Mouse (Mus musculus) small intestine, adult 2 months (tissue): Measurements from ENCODE around the gene Pde8b. TPM values are rescaled to one million over a fixed set of nuclear protein-coding genes. Genes with fewer than 3 reads are reported as not detected.
"Not testable (repeated sequence)": the region's sequence is repeated elsewhere in the genome, so short reads cannot be mapped to it uniquely, and the experiment has no call there.

Source experiments
- H3K27ac ChIP-seq: fragments of 200-500 bp; 2 replicates; pipeline ENCODE4 v1.5.1; 2012; ENCODE audit warnings: low read depth, low read length, control low read depth, inconsistent platforms; ENCODE audit not compliant: insufficient read depth
- H3K27me3 ChIP-seq: fragments of 200-500 bp; 2 replicates; pipeline ENCODE4 v1.6.1; 2012; ENCODE audit warnings: mild to moderate bottlenecking, moderate library complexity, low read length, inconsistent platforms; ENCODE audit not compliant: control insufficient read depth, insufficient read depth
- H3K36me3 ChIP-seq: fragments of 200-500 bp; 2 replicates; pipeline ENCODE4 v1.6.1; 2012; ENCODE audit warnings: mild to moderate bottlenecking, low read length, control low read depth, inconsistent platforms; ENCODE audit not compliant: control insufficient read depth, insufficient read depth
- H3K4me1 ChIP-seq: fragments of 200-500 bp; 2 replicates; pipeline ENCODE4 v1.6.1; 2012; ENCODE audit warnings: low read length, inconsistent platforms, mixed read lengths; ENCODE audit not compliant: control insufficient read depth, insufficient read depth, insufficient read length
- H3K4me3 ChIP-seq: fragments of 200-500 bp; 2 replicates; pipeline ENCODE4 v1.5.1; 2012; ENCODE audit warnings: low read depth, mild to moderate bottlenecking, control low read depth, inconsistent platforms, low read length, moderate library complexity
- CTCF ChIP-seq: fragments of 200-500 bp; IDR thresholded peaks from 2 replicates; pipeline ENCODE4 v1.5.1; 2012; ENCODE audit warnings: low read depth, mild to moderate bottlenecking, control low read depth, inconsistent platforms, low read length, moderate library complexity, mixed read lengths; ENCODE audit not compliant: insufficient replicate concordance, insufficient read length; ENCODE audit errors: extremely low read depth
- POLR2A ChIP-seq: fragments of 200-500 bp; IDR thresholded peaks from 2 replicates; pipeline ENCODE4 v1.6.1; 2012; ENCODE audit warnings: low read depth, mild to moderate bottlenecking, control low read depth, inconsistent platforms, low read length, moderate library complexity
- WGBS: fragments of 180-500 bp; shearing (Covaris S2); methylation state at CpG from one replicate; pipeline ENCODE4 v1.1.7; 2018; 5-methylcytosine and 5-hydroxymethylcytosine counted together
- polyA plus RNA-seq: library from polyadenylated mRNA; depleted of rRNA; stranded (reverse); fragments of >200 nt; gene quantifications from 2 replicates; pipeline ENCODE4 v1.2.3, GENCODE M21; 2012

The Pde8b gene
- polyA plus RNA-seq, 1 experiment = 4.8 TPM

DNA sequence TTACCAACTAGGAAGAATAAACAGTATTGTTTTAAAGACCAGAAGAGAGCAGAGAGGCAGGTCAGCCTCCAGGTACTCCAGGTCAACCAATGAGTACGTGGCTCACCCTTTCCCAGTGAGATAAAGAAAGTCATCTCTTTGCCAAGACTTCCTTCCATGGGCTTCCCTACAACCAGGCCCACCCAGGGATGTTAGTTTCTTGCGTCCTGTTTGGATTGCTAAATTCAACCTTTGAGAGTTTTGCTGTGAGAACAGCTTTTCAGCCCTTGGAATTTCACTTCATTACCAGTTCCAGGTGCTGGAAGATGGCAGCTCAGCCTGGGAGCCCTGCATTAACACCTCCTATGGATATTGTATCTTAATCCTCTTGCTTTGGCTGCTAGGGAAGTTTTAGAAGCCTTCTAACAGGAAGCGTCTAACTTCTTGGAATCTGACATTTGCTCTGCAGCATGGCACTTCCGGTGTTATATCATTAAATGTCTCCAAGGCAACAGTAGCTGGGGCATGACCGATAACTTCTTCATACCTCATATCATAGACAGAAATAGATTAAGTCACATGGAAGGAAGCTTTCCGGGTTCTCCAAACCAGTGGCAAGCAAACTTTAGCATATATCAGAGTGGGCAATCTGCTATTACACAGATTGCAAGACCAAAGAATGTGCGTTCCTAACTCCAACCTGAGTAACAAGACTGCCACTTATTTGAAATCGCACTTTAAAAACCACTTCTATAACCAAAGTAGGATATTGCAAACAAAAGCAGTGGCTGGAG, 18.6 kb downstream of the Pde8b start:
- no peaks in the 10 kb centered on the region for H3K27me3 ChIP-seq
- 85% methylated on average over 8 of the region's 8 CpGs for WGBS

GRCm38 (mm10) chr13:95230326-95230725, 19.8 kb downstream of the Pde8b start:
- Histone ChIP-seq H3K27me3 (no peaks in the 10 kb centered on the region), H3K36me3 (no peaks in the 10 kb centered on the region), H3K27ac (no peak overlapping the region), H3K4me3 (no peak overlapping the region), H3K4me1 (no peaks in the 10 kb centered on the region)
- no peak for TF ChIP-seq POLR2A
- no peak for TF ChIP-seq CTCF
- WGBS = 56% methylated on average over 1 of the region's 1 CpGs

More for the DNA sequence above, 18.6 kb downstream of the Pde8b start:
- no peak overlapping the region for H3K27ac ChIP-seq
- TF ChIP-seq POLR2A = no peak
- no peak for TF ChIP-seq CTCF
- H3K4me3 ChIP-seq = no peak overlapping the region
- no peaks in the 10 kb centered on the region for H3K4me1 ChIP-seq
- H3K36me3 ChIP-seq = no peaks in the 10 kb centered on the region

GRCm38 (mm10) chr13:95224491-95224890, 25.6 kb downstream of the Pde8b start:
- H3K4me1 ChIP-seq = no peaks in the 10 kb centered on the region
- H3K27me3 ChIP-seq = no peaks in the 10 kb centered on the region; the same call in 1 of the 2 replicates
- no peaks in the 10 kb centered on the region for H3K36me3 ChIP-seq
- TF ChIP-seq CTCF = no peak
- TF ChIP-seq POLR2A = no peak
- 77% methylated on average over 2 of the region's 2 CpGs for WGBS
- no peak overlapping the region for H3K27ac ChIP-seq
- H3K4me3 ChIP-seq = no peak overlapping the region

DNA sequence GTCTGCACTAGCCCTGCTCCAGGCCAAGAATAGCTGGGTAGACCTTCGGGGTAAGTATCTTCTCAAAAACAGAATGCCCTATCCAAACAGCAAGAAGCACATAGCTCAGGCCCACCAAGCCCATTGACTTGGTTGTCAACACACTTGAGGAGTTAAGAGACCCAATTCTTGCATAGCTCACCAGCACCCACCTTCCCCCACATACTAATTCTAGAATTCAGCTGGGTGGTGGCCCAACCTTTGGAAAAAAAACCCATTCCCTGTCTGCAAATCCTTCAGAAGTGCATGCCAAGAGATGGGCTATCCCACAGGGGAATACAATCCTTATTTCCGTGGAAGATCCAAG, 26.7 kb downstream of the Pde8b start:
- H3K27ac ChIP-seq = no peak overlapping the region
- 48% methylated on average over 2 of the region's 2 CpGs for WGBS
- peak overlapping the region; percentile 75 for H3K4me3 ChIP-seq
- TF ChIP-seq CTCF = no peak
- TF ChIP-seq POLR2A = no peak
- H3K27me3 ChIP-seq = no peaks in the 10 kb centered on the region; the same call in 1 of the 2 replicates
- no peaks in the 10 kb centered on the region for H3K36me3 ChIP-seq
- H3K4me1 ChIP-seq = no peaks in the 10 kb centered on the region

DNA sequence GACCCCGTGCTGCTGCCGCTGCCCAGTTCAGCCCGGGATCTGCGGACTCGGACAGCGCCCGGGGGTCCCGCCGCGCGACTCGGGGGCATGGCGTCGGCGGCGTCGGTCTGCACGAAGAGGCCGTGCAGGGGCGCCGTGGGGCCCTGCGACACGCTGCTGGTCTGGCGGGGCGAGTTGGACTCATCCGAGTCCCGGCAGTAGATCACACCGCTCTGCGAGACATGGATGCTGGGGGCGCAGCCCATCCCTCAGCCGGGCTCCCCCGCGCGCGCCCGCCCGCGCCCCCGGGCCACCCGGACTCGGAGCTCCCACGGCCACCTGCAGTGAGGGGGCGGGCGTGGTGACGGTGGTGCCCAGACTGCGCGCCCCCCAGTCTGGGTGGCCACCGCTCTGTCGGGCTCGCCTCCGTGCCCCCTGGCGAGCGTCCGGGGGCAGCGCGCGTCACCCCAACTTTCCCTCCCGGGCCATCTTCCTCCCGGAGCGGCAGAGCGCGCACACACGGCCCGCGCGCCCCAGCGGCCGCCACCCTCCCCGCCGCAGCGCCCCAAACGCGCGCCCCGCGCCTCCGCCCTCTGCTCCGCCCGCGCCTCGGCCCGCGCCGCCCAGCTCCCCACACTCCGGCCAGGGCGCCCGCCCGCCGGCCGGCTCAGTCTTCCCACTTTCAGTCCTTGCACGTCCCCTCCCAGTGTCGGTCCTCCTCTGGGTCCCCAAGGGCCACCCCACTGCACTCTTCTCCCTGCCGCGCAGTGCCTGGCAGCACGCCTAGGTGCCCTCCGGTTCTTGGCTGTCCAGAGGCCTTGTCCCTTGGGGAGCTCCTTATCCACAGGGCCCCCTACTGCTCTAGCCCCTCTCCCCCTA, 27.3 kb downstream of the Pde8b start:
- TF ChIP-seq CTCF (no peak), POLR2A (no peak)
- Histone ChIP-seq H3K27me3 (no peaks in the 10 kb centered on the region; the same call in 1 of the 2 replicates), H3K36me3 (no peaks in the 10 kb centered on the region), H3K27ac (no peak overlapping the region), H3K4me1 (no peaks in the 10 kb centered on the region), H3K4me3 (peak overlapping the region; percentile 75)
- 3% methylated on average over 93 of the region's 96 CpGs for WGBS

DNA sequence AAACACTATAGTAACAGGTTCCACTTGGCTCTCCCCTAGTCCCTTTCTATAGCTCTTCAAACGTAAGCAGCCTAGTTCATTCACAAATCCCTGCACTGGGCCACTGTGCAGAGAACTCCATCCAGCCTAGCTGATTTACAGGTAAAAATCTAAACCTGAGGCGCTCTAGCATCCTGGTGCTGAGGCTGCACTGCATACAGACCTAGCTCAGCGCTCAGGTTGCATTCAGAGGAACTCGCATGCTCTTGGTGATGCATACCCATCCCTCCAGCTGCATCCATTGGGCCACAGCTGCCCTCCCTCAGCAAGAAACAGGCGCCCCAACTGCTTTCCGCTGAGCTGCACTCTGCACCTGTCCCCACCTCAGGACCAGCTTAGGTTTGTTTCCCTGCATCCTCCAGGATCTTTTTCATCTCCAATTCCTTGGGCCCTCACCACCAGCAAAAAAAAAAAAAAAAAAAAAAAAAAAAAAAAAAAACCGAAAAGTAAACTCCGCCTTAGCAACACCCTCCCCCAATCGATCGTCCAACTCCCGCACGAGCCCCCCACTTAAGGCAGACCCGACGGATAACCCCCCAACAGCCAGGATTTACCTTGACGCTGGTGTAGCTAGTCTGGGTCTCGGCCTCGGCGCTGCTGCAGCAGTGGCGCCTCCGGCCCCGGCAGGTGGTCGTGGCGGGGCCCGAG, 28.1 kb downstream of the Pde8b start:
- no peaks in the 10 kb centered on the region for H3K4me1 ChIP-seq
- peak overlapping the region; percentile 75 for H3K4me3 ChIP-seq
- H3K27ac ChIP-seq = no peak overlapping the region
- no peaks in the 10 kb centered on the region for H3K36me3 ChIP-seq
- no peak for TF ChIP-seq CTCF
- TF ChIP-seq POLR2A = no peak
- WGBS = 15% methylated on average over 24 of the region's 24 CpGs
- no peaks in the 10 kb centered on the region; the same call in 1 of the 2 replicates for H3K27me3 ChIP-seq

DNA sequence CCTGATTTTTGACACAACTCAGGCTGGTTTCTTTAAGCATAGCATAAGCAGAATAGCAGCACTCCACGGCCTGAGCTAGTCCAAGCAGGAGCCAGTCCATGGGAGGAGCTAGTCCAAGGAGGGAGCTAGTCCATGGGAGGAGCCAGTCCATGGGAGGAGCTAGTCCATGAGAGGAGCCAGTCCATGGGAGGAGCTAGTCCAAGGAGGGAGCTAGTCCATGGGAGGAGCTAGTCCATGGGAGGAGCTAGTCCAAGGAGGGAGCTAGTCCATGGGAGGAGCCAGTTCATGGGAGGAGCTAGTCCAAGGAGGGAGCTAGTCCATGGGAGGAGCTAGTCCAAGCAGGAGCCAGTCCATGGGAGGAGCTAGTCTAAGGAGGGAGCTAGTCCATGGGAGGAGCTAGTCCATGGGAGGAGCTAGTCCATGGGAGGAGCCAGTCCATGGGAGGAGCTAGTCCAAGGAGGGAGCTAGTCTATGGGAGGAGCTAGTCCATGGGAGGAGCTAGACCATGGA, 34.4 kb downstream of the Pde8b start:
- H3K27ac ChIP-seq, H3K27me3 ChIP-seq, H3K4me1 ChIP-seq, H3K36me3 ChIP-seq, H3K4me3 ChIP-seq: not testable (repeated sequence)
- WGBS = 63% methylated on average over 1 of the region's 1 CpGs
